Mouse (Mus musculus) intestine, embryonic 16.5 days (tissue): ENCODE data around the gene Tbc1d32. TPM values are rescaled to one million over a fixed set of nuclear protein-coding genes. Genes with fewer than 3 reads are reported as not detected.

Experiments used
- polyA plus RNA-seq: library from polyadenylated mRNA; unstranded; fragments of >200 nt; fragmentation: Nextera tagmentation; extraction: Ambion mirVana; gene quantifications from 2 replicates; pipeline ENCODE4 v1.2.1, GENCODE M21; 2015

Tbc1d32 gene
- polyA plus RNA-seq, 1 experiment from 2014 or later, result 2.3 TPM

Other genes with a start within 250 kb of the Tbc1d32 start
- 2.1 and 2.3 TPM in 2 replicates for gene Msl3l2, start 121.8 kb downstream of the Tbc1d32 start, polyA plus RNA-seq
- 32.3 and 32.6 TPM in 2 replicates for gene Gja1, start 148.6 kb upstream of the Tbc1d32 start, polyA plus RNA-seq